Mouse (Mus musculus): Measurements from ENCODE around the gene Etv2. TPM values are rescaled to one million over a fixed set of nuclear protein-coding genes. Genes with fewer than 3 reads are reported as not detected.

Gene Etv2
- polyA plus RNA-seq, 1 experiment from 2014 or later = not detected

DNA sequence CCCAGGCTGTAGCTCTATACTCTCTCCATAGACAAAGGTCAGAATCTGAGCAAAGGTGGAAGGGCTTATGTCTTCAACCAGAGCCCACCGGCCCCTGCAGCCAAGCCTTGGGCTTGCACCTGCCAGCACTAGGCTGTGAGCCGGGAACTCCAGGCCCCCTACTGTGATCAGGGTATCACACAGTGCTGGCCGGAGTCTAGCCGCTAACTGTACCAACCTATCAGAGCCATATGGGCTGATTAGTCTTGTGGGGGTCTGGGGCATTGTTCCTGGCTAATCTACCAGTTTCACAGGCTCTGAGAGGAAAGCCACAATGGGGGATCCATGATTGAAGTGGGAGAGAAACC, 44.1 kb downstream of the Etv2 start:
- ATAC-seq (ENCODE audit: low FRiP score, low TSS enrichment) = no peak
- Histone ChIP-seq H3K4me2 (replicated peaks; ENCODE audit: low read depth, low read length) (no peak overlapping the region), H3K4me1 (ENCODE audit: insufficient read depth, low read length) (peaks cover 19% of the 10 kb centered on the region), H3K9me3 (ENCODE audit: low read length) (no peaks in the 10 kb centered on the region), H3K27me3 (ENCODE audit: insufficient read depth, low read length) (no peaks in the 10 kb centered on the region), H3K4me3 (ENCODE audit: low read length) (no peak overlapping the region), H3K9ac (replicated peaks; ENCODE audit: low read length) (no peak overlapping the region), H3K36me3 (ENCODE audit: insufficient read depth, low read length) (no peaks in the 10 kb centered on the region; the same call in 1 of the 2 replicates), H3K27ac (ENCODE audit: low read length) (no peak overlapping the region)
- 70% methylated on average over 4 of the region's 4 CpGs for WGBS

DNA sequence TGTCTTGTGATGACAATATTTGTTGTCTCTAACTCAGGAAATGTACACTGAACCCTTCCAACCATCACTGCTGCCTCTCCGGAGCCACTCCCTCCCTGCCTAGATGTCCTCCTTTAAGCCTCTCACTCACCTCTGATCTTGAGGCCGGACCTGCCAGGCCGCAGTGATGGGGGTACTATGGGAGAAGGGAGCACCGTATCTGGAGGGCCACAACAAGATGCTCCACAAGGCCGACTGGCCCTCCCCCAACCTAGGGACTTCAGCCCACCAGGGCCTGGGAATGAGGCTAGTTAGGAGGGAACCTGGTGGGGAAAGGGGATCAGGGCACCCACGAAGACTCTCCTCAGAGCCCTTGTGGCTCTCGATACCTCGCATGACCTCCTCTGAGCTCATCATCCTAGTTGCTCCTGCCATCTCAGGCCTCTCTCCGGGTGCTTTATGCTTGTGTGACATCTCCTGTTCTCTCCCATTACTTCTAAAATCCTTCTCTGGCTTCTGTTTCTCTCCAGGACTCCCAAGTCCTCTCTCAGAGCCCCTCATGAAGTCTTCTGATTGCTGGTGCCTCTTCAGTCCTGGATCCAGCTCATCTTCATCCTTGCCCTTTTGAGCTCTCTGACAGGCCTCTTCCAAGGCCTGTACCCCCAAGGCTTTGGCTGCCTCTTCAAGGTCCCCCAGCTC, 44.6 kb downstream of the Etv2 start:
- Histone ChIP-seq H3K27me3 (ENCODE audit: insufficient read depth, low read length) (no peaks in the 10 kb centered on the region), H3K9ac (replicated peaks; ENCODE audit: low read length) (no peak overlapping the region), H3K4me2 (replicated peaks; ENCODE audit: low read depth, low read length) (no peak overlapping the region), H3K36me3 (ENCODE audit: insufficient read depth, low read length) (peaks cover 5% of the 10 kb centered on the region; the same call in 1 of the 2 replicates), H3K9me3 (ENCODE audit: low read length) (no peaks in the 10 kb centered on the region), H3K27ac (ENCODE audit: low read length) (no peak overlapping the region), H3K4me1 (ENCODE audit: insufficient read depth, low read length) (peaks cover 23% of the 10 kb centered on the region), H3K4me3 (ENCODE audit: low read length) (no peak overlapping the region)
- WGBS = 85% methylated on average over 9 of the region's 9 CpGs
- no peak for ATAC-seq (ENCODE audit: low FRiP score, low TSS enrichment)

GRCm38 (mm10) chr7:30589435-30590301, 46.0 kb downstream of the Etv2 start:
- WGBS = 22% methylated on average over 40 of the region's 40 CpGs
- Histone ChIP-seq H3K36me3 (ENCODE audit: insufficient read depth, low read length) (peaks cover 18% of the 10 kb centered on the region), H3K27me3 (ENCODE audit: insufficient read depth, low read length) (no peaks in the 10 kb centered on the region), H3K27ac (ENCODE audit: low read length) (peak overlapping the region; percentile 92), H3K9me3 (ENCODE audit: low read length) (no peaks in the 10 kb centered on the region), H3K9ac (replicated peaks; ENCODE audit: low read length) (peak overlapping the region; percentile 99), H3K4me3 (ENCODE audit: low read length) (peak overlapping the region; percentile 99), H3K4me2 (replicated peaks; ENCODE audit: low read depth, low read length) (peak overlapping the region; percentile 90), H3K4me1 (ENCODE audit: insufficient read depth, low read length) (peaks cover 23% of the 10 kb centered on the region)
- peak; percentile 78 for ATAC-seq (ENCODE audit: low FRiP score, low TSS enrichment)

DNA sequence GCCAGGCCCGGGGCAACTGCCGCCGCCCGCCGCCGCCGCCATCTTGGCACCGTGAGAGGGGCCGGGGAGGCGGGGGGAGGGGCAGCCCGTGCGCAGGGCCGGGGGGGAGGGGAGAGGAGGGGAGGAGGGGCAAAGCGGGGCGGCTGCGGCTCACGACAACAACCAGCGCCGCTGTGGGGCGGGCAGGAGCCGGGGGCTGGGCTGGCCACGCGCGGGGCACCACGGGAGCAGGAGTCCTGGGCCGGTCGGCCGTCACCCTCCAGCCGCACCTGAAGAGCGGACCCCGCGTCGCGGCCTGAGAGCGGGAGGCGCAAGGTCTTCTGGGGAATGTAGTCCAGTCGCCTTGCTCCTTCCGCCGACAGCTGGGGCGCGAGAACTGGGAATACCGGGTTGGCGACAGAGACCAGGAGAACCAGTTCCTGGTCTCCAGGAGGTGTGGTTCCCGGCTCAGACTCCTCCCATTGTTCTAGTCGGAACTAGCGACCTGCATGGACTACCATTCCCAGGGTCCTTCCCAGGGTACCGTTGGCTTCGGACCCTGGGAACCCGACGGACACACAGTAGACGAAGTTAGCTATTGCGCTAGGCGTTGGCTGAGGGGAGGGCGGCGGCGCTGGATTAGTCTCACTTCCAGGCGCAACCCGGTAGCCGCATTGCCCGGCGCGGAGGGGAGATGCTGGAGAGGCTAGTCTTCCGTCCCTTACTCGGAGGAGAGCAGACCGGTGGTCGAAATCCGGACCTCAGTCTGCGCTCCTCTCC, 46.8 kb downstream of the Etv2 start, which contains the start of gene Kmt2b:
Kmt2b (minus strand) TSS at position 51 of the 759 bp plus-strand sequence.
- peak within 1 kb of the TSS; percentile 92 for H3K27ac ChIP-seq (ENCODE audit: low read length)
- 1% methylated on average over 50 of the region's 68 CpGs for WGBS

DNA sequence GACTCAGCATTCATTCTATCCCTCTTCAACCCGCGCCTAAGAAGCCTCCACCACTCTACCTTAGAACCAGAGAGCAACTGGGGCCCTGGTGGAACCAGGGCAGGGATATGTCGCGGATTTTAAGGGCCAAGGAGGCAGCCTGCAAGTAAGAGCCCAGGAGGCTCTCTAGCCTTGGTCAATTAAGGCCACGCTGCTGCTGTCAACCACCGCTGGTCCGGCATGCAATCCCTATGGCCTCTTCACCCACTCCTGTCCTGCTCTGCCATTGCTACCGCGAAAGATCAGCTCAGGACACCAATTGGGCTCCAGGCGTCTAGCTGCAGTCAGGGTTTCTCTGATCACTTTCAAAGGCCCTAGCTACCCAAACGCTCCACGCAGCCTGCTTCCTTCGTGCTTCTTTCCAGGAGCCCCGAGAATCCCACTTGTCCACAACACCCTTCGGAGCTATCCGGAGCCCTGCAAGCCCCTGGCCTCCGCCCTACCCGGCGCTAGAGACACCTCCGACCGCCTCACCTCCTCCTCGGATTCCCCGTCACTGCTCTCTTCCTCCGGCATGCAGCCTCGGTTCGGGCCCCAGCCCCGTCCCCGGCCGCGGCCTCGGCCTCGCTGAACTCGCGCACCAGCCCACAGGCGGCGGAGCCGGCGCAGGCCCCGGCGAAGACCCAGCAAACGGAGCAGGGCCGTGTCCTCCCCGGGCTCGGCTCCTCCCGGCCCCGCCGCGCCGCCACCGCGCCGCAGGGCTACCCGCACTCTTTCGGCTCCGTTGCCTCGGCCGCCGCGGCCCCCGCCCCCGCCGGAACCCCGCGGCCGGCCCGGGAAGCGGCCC, 47.6 kb downstream of the Etv2 start:
- Histone ChIP-seq H3K9ac (replicated peaks; ENCODE audit: low read length) (peak overlapping the region; percentile 99), H3K4me1 (ENCODE audit: insufficient read depth, low read length) (peaks cover 23% of the 10 kb centered on the region), H3K27ac (ENCODE audit: low read length) (peak overlapping the region; percentile 92), H3K4me3 (ENCODE audit: low read length) (peak overlapping the region; percentile 99), H3K9me3 (ENCODE audit: low read length) (no peaks in the 10 kb centered on the region), H3K27me3 (ENCODE audit: insufficient read depth, low read length) (no peaks in the 10 kb centered on the region), H3K36me3 (ENCODE audit: insufficient read depth, low read length) (peaks cover 34% of the 10 kb centered on the region), H3K4me2 (replicated peaks; ENCODE audit: low read depth, low read length) (peak overlapping the region; percentile 90)
- under 1% methylated on average over 43 of the region's 67 CpGs for WGBS
- peak; percentile 18; the same call in 1 of the 2 replicates for ATAC-seq (ENCODE audit: low FRiP score, low TSS enrichment)

More for the DNA sequence above, 46.8 kb downstream of the Etv2 start, which contains the start of gene Kmt2b:
- no peaks in the 10 kb centered on the region for H3K27me3 ChIP-seq (ENCODE audit: insufficient read depth, low read length)
- H3K4me1 ChIP-seq (ENCODE audit: insufficient read depth, low read length) = peaks cover 23% of the 10 kb centered on the region
- peak; percentile 96 for ATAC-seq (ENCODE audit: low FRiP score, low TSS enrichment)
- H3K36me3 ChIP-seq (ENCODE audit: insufficient read depth, low read length) = peaks cover 26% of the 10 kb centered on the region
- peak within 1 kb of the TSS; percentile 99 for H3K9ac ChIP-seq (replicated peaks; ENCODE audit: low read length)
- H3K9me3 ChIP-seq (ENCODE audit: low read length) = no peaks in the 10 kb centered on the region
- H3K4me2 ChIP-seq (replicated peaks; ENCODE audit: low read depth, low read length) = peak within 1 kb of the TSS; percentile 90
- peak within 1 kb of the TSS; percentile 99 for H3K4me3 ChIP-seq (ENCODE audit: low read length)

- peak overlapping the region; percentile 99 for H3K9ac ChIP-seq (replicated peaks; ENCODE audit: low read length)
- H3K4me1 ChIP-seq (ENCODE audit: insufficient read depth, low read length) = peaks cover 23% of the 10 kb centered on the region
- ATAC-seq (ENCODE audit: low FRiP score, low TSS enrichment) = no peak
- H3K9me3 ChIP-seq (ENCODE audit: low read length) = no peaks in the 10 kb centered on the region
- H3K4me2 ChIP-seq (replicated peaks; ENCODE audit: low read depth, low read length) = peak overlapping the region; percentile 90; the same call in 1 of the 2 replicates
- no peak overlapping the region for H3K4me3 ChIP-seq (ENCODE audit: low read length)
- H3K36me3 ChIP-seq (ENCODE audit: insufficient read depth, low read length) = peaks cover 50% of the 10 kb centered on the region
- H3K27ac ChIP-seq (ENCODE audit: low read length) = no peak overlapping the region
- 86% methylated on average over 28 of the region's 28 CpGs for WGBS
- no peaks in the 10 kb centered on the region for H3K27me3 ChIP-seq (ENCODE audit: insufficient read depth, low read length)
Observed at GRCm38 (mm10) chr7:30586455-30587020, 49.1 kb downstream of the Etv2 start.

- no peak overlapping the region for H3K9ac ChIP-seq (replicated peaks; ENCODE audit: low read length)
- H3K9me3 ChIP-seq (ENCODE audit: low read length) = no peaks in the 10 kb centered on the region
- H3K4me2 ChIP-seq (replicated peaks; ENCODE audit: low read depth, low read length) = no peak overlapping the region
- peaks cover 61% of the 10 kb centered on the region for H3K36me3 ChIP-seq (ENCODE audit: insufficient read depth, low read length)
- H3K4me1 ChIP-seq (ENCODE audit: insufficient read depth, low read length) = peaks cover 21% of the 10 kb centered on the region
- 96% methylated on average over 7 of the region's 7 CpGs for WGBS
- ATAC-seq (ENCODE audit: low FRiP score, low TSS enrichment) = no peak
- H3K27ac ChIP-seq (ENCODE audit: low read length) = no peak overlapping the region
- H3K4me3 ChIP-seq (ENCODE audit: low read length) = no peak overlapping the region
- H3K27me3 ChIP-seq (ENCODE audit: insufficient read depth, low read length) = no peaks in the 10 kb centered on the region
Observed at GRCm38 (mm10) chr7:30585170-30585569, 50.5 kb downstream of the Etv2 start.

DNA sequence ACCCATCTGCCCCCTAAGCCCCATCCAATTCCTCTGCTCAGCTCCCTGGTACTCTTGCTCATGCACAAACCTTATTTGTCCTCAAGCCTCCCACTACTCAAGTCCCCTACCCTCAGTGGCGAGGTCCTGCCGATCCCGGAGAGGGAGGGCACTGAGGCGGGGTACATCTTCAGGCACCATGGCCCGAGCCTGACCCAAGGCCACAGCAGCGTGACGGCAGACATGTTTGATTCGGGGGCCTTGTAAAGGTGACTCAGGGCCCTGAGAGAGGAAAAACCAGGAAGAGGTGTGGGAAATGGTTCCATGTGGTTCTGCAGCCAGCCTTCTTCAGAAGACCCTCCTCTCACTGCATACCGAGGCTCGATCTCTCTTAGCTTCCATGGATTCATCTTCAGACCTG, 51.3 kb downstream of the Etv2 start:
- 86% methylated on average over 10 of the region's 10 CpGs for WGBS
- Histone ChIP-seq H3K36me3 (ENCODE audit: insufficient read depth, low read length) (peaks cover 69% of the 10 kb centered on the region), H3K4me1 (ENCODE audit: insufficient read depth, low read length) (peaks cover 14% of the 10 kb centered on the region), H3K4me3 (ENCODE audit: low read length) (no peak overlapping the region), H3K9me3 (ENCODE audit: low read length) (no peaks in the 10 kb centered on the region), H3K27me3 (ENCODE audit: insufficient read depth, low read length) (no peaks in the 10 kb centered on the region), H3K9ac (replicated peaks; ENCODE audit: low read length) (no peak overlapping the region), H3K27ac (ENCODE audit: low read length) (no peak overlapping the region), H3K4me2 (replicated peaks; ENCODE audit: low read depth, low read length) (no peak overlapping the region)
- no peak for ATAC-seq (ENCODE audit: low FRiP score, low TSS enrichment)

Data from kidney, embryonic 16.5 days (tissue).